Mouse (Mus musculus): ENCODE data around the gene Cdh22. TPM values are rescaled to one million over a fixed set of nuclear protein-coding genes. Genes with fewer than 3 reads are reported as not detected.

Cdh22 gene
- polyA plus RNA-seq, 1 experiment from 2014 or later = 2.8 TPM

DNA sequence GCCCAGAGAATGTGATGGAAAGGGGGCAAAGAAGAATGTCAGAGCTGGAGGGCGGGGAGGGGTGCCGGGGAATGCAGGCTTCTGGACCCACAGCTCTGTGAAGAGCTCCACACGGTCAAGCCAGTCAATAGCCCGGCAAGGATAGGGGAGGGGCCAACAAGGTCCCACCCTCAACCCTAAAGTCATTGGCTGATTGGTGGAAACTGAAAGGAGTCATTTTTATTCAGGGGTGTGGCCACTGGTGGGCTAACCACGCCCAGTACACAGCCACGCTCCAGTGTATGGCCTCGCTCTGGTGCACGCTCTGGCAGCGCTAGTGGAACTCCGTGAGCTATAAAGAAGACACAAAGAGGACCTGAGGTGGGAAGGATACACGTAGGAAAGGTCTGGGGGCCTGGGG, 120.9 kb downstream of the Cdh22 start:
- H3K36me3 ChIP-seq (replicated peaks) = no peaks in the 10 kb centered on the region
- no peak overlapping the region for H3K27ac ChIP-seq
- H3K27me3 ChIP-seq (ENCODE audit: poor library complexity, severe bottlenecking) = peaks cover 100% of the 10 kb centered on the region
- peak; percentile 55 for DNase-seq (ENCODE audit: extremely low spot score, low spot score)
- peaks cover 47% of the 10 kb centered on the region for H3K4me1 ChIP-seq
- no peaks in the 10 kb centered on the region for H3K9me3 ChIP-seq
- WGBS = 20% methylated on average over 11 of the region's 11 CpGs
- peak overlapping the region; percentile 9; the same call in 1 of the 2 replicates for H3K4me3 ChIP-seq

DNA sequence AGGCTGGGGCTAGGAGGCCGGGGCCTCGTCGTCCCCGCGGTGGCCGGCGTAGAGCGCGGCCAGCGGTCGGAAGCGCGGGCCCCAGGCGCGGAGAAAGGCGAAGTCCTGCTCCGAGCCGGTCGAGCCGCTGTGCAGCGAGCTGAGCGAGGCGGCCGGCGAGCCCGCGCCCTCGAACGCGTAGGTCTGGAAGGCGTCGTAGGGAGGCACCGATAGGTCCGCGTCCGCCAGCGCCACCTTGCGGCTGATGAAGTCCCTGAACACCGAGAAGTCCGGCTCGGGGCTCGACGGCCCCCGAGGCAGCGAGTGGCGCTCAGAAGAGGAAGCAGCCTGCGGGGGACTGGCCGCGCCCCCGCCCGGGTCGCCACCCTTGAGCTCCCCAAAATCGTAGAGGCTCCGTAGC, 122.5 kb downstream of the Cdh22 start:
- peak; percentile 84 for DNase-seq (ENCODE audit: extremely low spot score, low spot score)
- no peaks in the 10 kb centered on the region for H3K36me3 ChIP-seq (replicated peaks)
- H3K27ac ChIP-seq = peak overlapping the region; percentile 64
- H3K27me3 ChIP-seq (ENCODE audit: poor library complexity, severe bottlenecking) = peaks cover 100% of the 10 kb centered on the region
- H3K9me3 ChIP-seq = no peaks in the 10 kb centered on the region
- WGBS = under 1% methylated on average over 54 of the region's 54 CpGs
- H3K4me1 ChIP-seq = peaks cover 51% of the 10 kb centered on the region
- H3K4me3 ChIP-seq = peak overlapping the region; percentile 31

- Histone ChIP-seq H3K4me3 (no peak overlapping the region), H3K36me3 (replicated peaks) (no peaks in the 10 kb centered on the region), H3K27me3 (ENCODE audit: poor library complexity, severe bottlenecking) (peaks cover 99% of the 10 kb centered on the region), H3K9me3 (no peaks in the 10 kb centered on the region), H3K27ac (0 out of 2 replicates have a peak overlapping the region, but pooled peaks have one; percentile 12), H3K4me1 (peaks cover 28% of the 10 kb centered on the region)
- DNase-seq (ENCODE audit: extremely low spot score, low spot score) = no peak
- WGBS = 24% methylated on average over 18 of the region's 18 CpGs
Observed at GRCm38 (mm10) chr2:165106585-165106984, 128.1 kb downstream of the Cdh22 start.

GRCm38 (mm10) chr2:165105513-165106079, 129.1 kb downstream of the Cdh22 start:
- Histone ChIP-seq H3K27ac (peak overlapping the region; percentile 9; the same call in 1 of the 2 replicates), H3K4me1 (peaks cover 35% of the 10 kb centered on the region), H3K4me3 (no peak overlapping the region), H3K9me3 (no peaks in the 10 kb centered on the region), H3K27me3 (ENCODE audit: poor library complexity, severe bottlenecking) (peaks cover 99% of the 10 kb centered on the region), H3K36me3 (replicated peaks) (no peaks in the 10 kb centered on the region)
- DNase-seq (ENCODE audit: extremely low spot score, low spot score) = no peak
- WGBS = 65% methylated on average over 16 of the region's 16 CpGs

DNA sequence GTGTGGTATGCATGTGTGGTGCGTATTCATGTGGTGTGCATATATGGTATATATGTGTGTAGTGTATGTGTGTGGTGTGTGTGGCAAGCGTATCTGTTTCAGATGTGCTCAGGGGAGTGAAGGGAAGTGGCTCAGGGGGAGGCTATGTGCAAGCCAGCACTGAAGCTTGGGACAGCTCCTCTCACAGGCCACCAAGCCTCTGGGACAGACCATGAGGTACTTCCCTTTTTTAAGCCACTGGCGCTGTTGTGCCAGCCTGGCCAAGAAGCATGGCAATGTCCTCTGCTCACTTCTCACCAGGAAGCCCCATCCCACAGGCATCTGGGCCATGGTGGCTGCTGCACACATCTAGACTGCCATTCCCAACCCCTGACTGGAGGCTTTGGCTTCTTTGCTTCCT, 131.7 kb downstream of the Cdh22 start:
- H3K27me3 ChIP-seq (ENCODE audit: poor library complexity, severe bottlenecking) = peaks cover 96% of the 10 kb centered on the region
- DNase-seq (ENCODE audit: extremely low spot score, low spot score) = no peak
- H3K36me3 ChIP-seq (replicated peaks) = no peaks in the 10 kb centered on the region
- H3K27ac ChIP-seq = no peak overlapping the region
- 88% methylated on average over 3 of the region's 3 CpGs for WGBS
- H3K9me3 ChIP-seq = no peaks in the 10 kb centered on the region
- no peak overlapping the region for H3K4me3 ChIP-seq
- peaks cover 48% of the 10 kb centered on the region for H3K4me1 ChIP-seq

DNA sequence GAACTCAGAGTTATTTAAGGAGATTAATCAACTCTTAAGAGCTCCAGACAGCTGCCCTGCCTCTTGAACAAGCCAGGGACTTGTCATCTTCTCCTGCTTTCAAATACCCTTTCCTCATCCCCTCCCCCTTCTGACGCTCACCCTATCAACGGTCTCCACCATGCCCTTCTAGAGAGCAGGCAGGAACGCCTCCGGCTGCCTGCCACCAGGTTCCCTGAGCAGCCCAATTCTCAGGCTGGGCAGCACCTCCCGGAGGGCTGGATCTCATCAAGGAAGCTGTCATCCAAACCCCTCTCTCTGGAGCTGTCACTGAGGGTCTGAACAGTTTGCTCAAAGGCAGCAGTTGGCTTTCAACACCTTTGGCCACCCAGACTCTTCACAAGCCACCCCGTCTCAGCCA, 133.9 kb downstream of the Cdh22 start:
- Histone ChIP-seq H3K4me1 (peaks cover 52% of the 10 kb centered on the region), H3K9me3 (no peaks in the 10 kb centered on the region), H3K27ac (peak overlapping the region; percentile 65), H3K36me3 (replicated peaks) (no peaks in the 10 kb centered on the region), H3K27me3 (ENCODE audit: poor library complexity, severe bottlenecking) (peaks cover 96% of the 10 kb centered on the region), H3K4me3 (no peak overlapping the region)
- WGBS = 14% methylated on average over 6 of the region's 6 CpGs
- no peak for DNase-seq (ENCODE audit: extremely low spot score, low spot score)

GRCm38 (mm10) chr2:165098861-165099260, 135.8 kb downstream of the Cdh22 start:
- Histone ChIP-seq H3K27me3 (ENCODE audit: poor library complexity, severe bottlenecking) (peaks cover 98% of the 10 kb centered on the region), H3K4me3 (no peak overlapping the region), H3K9me3 (no peaks in the 10 kb centered on the region), H3K4me1 (peaks cover 55% of the 10 kb centered on the region), H3K36me3 (replicated peaks) (no peaks in the 10 kb centered on the region), H3K27ac (no peak overlapping the region)
- 83% methylated on average over 3 of the region's 3 CpGs for WGBS
- DNase-seq (ENCODE audit: extremely low spot score, low spot score) = no peak

DNA sequence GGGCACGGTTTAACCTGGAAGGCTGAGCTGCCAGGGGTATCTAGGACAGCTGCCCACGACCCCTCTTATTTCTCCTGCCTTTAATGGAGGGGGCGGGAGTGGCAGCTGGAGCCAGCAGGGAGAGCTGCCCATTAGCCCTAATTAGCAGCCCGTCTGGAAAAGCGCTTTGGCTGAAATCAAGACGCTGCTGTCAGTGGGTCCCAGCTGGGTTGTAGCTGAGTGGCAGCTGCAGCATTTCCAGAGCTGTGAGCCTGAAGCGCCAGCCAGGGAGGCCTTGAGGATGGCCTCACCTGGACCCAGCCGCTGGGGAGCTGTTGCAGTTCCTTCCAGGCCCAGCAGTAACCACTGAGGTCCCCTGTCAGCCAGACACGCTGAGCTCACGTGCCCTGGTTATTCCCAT, 138.3 kb downstream of the Cdh22 start:
- no peaks in the 10 kb centered on the region for H3K36me3 ChIP-seq (replicated peaks)
- WGBS = 22% methylated on average over 10 of the region's 10 CpGs
- peak overlapping the region; percentile 56 for H3K27ac ChIP-seq
- no peak for DNase-seq (ENCODE audit: extremely low spot score, low spot score)
- no peak overlapping the region for H3K4me3 ChIP-seq
- H3K4me1 ChIP-seq = peaks cover 74% of the 10 kb centered on the region
- no peaks in the 10 kb centered on the region for H3K9me3 ChIP-seq
- H3K27me3 ChIP-seq (ENCODE audit: poor library complexity, severe bottlenecking) = peaks cover 88% of the 10 kb centered on the region

- H3K27ac ChIP-seq = peak overlapping the region; percentile 44; the same call in 1 of the 2 replicates
- WGBS = 44% methylated on average over 7 of the region's 7 CpGs
- H3K9me3 ChIP-seq = no peaks in the 10 kb centered on the region
- no peak overlapping the region for H3K4me3 ChIP-seq
- DNase-seq (ENCODE audit: extremely low spot score, low spot score) = no peak
- H3K36me3 ChIP-seq (replicated peaks) = no peaks in the 10 kb centered on the region
- peaks cover 52% of the 10 kb centered on the region for H3K4me1 ChIP-seq
- peaks cover 68% of the 10 kb centered on the region for H3K27me3 ChIP-seq (ENCODE audit: poor library complexity, severe bottlenecking)
Observed at GRCm38 (mm10) chr2:165092393-165092792, 142.3 kb downstream of the Cdh22 start.

- no peak overlapping the region for H3K4me3 ChIP-seq
- H3K9me3 ChIP-seq = no peaks in the 10 kb centered on the region
- H3K36me3 ChIP-seq (replicated peaks) = no peaks in the 10 kb centered on the region
- 77% methylated on average over 8 of the region's 8 CpGs for WGBS
- no peak for DNase-seq (ENCODE audit: extremely low spot score, low spot score)
- peaks cover 59% of the 10 kb centered on the region for H3K27me3 ChIP-seq (ENCODE audit: poor library complexity, severe bottlenecking)
- no peak overlapping the region for H3K27ac ChIP-seq
- H3K4me1 ChIP-seq = peaks cover 43% of the 10 kb centered on the region
Observed at GRCm38 (mm10) chr2:165091433-165091965, 143.2 kb downstream of the Cdh22 start.

- Histone ChIP-seq H3K4me3 (no peak within 1 kb of the TSS), H3K27me3 (ENCODE audit: poor library complexity, severe bottlenecking) (peaks cover 53% of the 10 kb centered on the region), H3K9me3 (no peaks in the 10 kb centered on the region), H3K36me3 (replicated peaks) (no peaks in the 10 kb centered on the region), H3K27ac (no peak within 1 kb of the TSS), H3K4me1 (peaks cover 34% of the 10 kb centered on the region)
- no peak for DNase-seq (ENCODE audit: extremely low spot score, low spot score)
- 87% methylated on average over 2 of the region's 2 CpGs for WGBS
Observed at GRCm38 (mm10) chr2:165090650-165091049, 144.0 kb downstream of the Cdh22 start, which contains the start of gene 1700025C18Rik. Gene 1700025C18Rik (minus strand): TSS chr2:165090750.

DNA sequence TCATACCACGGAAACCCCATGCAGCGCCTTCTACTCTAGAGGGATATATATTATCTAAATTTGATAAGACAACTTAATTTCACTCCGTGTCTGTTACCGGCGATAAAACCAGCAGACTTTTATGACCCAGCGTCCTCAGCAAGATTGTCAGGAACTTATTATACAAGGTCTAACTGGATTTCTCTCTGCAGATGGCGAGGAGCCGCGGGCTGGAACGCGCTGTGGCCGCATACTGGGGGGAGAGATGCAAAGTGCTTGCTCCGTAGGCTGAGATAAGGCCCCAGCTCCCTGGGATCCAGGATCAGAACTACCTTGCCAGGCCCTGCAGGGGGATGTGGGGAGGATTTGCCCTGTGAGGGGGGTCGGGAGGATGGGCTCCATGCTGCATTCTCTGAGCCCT, 145.2 kb downstream of the Cdh22 start:
- DNase-seq (ENCODE audit: extremely low spot score, low spot score) = no peak
- 52% methylated on average over 14 of the region's 14 CpGs for WGBS
- Histone ChIP-seq H3K27me3 (ENCODE audit: poor library complexity, severe bottlenecking) (peaks cover 45% of the 10 kb centered on the region), H3K9me3 (no peaks in the 10 kb centered on the region), H3K4me1 (peaks cover 28% of the 10 kb centered on the region), H3K4me3 (no peak overlapping the region), H3K27ac (no peak overlapping the region), H3K36me3 (replicated peaks) (no peaks in the 10 kb centered on the region)

- Histone ChIP-seq H3K4me1 (peaks cover 9% of the 10 kb centered on the region), H3K4me3 (no peak overlapping the region), H3K27ac (0 out of 2 replicates have a peak overlapping the region, but pooled peaks have one; percentile 15), H3K9me3 (no peaks in the 10 kb centered on the region), H3K36me3 (replicated peaks) (no peaks in the 10 kb centered on the region), H3K27me3 (ENCODE audit: poor library complexity, severe bottlenecking) (peaks cover 38% of the 10 kb centered on the region)
- 84% methylated on average over 4 of the region's 4 CpGs for WGBS
- no peak for DNase-seq (ENCODE audit: extremely low spot score, low spot score)
Observed at GRCm38 (mm10) chr2:165086634-165087033, 148.0 kb downstream of the Cdh22 start.

Measured in forebrain, embryonic 10.5 days (tissue).